Mouse (Mus musculus): ENCODE results near the gene Nmur2.

Gene Nmur2

DNA sequence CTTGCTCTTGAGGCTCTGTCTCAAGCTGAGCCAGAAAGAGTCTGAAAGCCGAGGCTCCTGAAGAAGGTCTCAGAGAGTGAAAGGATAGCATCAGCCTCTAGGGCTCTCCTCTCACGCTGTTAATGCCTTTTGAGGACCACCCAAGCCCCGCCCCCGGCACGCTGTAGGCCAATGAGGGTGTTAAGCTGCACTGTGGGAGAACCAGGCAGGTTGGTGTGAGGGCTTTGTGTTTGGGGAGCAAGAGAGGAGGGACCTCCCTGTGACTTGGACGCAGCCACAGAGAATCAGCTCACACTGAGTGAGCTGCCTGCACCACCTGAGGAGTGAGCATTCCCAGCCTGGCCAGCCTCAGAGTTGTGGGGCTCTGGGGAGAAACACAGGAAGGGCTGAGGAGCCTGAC is at the start of gene Nmur2:
Gene Nmur2 (minus strand): TSS at position 94 of the 400 bp plus-strand sequence.
- DNase-seq (ENCODE audit: low read depth, low spot score), result peak; percentile 43

DNA sequence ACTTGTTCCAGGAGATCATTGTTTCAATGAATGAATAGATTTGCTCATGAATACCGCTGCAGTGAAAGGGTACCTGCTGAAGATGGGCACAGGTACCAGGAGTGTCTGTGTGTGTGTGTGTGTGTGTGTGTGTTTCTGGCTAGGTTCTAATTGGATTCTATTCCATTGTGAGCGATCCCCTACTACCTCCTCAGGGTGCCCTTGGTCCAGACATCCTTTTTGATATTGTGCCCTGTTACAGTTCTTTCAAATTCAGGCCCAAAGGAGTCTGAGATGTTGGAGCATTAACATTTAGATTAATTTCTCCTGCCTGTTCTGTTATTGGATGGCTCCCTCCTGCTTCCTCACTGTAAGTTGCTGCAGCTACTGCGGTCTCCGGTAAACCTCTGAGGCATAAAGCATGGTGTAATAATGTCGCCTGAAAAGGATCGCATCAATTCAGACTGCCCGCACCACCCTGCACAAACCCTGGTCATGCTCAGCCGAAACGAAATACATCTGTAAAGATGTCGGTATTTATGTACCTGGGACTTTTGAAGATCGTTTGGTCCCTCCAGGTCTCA is 48.4 kb upstream of the Nmur2 start:
- no peak for DNase-seq (ENCODE audit: low read depth, low spot score)

DNA sequence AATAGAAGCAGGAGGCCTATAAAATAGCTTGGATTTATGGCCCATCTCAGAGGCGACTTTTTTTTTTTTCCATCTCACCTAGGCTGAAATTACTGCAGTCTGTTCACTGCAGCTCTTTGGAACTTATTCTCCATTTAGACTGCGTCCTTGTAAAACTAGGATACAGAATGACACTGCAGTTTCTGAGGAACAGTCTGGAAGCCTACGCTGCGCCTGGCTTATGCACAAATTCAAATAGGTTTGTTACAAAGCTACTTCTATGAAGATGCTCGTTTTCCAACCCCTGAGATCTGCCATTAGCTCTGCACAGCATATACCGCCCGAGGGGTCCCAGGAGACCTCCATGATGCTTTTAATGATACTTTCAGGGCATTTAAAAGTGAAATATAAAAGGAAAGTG is 31.3 kb upstream of the Nmur2 start:
- no peak for DNase-seq (ENCODE audit: low read depth, low spot score)

DNA sequence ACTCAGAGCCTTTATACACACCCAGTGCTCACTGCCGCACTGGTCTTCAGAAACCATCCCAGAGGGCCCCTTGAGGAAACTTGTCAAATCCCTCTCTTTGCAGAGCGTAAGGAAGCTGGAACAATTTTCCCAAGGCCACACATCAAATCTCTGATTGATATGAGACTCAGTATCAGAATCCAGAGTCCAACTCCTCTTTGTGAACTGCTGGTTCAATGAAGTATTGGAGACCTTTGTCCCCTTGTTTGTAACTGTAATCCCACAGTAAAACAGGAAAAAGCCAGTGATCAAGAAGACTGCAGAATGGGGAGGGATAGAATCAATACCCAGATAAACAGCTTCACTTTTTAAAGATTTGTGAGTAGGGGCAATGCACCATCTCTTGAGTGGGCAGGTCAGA is 28.8 kb upstream of the Nmur2 start:
- no peak for DNase-seq (ENCODE audit: low read depth, low spot score)

DNA sequence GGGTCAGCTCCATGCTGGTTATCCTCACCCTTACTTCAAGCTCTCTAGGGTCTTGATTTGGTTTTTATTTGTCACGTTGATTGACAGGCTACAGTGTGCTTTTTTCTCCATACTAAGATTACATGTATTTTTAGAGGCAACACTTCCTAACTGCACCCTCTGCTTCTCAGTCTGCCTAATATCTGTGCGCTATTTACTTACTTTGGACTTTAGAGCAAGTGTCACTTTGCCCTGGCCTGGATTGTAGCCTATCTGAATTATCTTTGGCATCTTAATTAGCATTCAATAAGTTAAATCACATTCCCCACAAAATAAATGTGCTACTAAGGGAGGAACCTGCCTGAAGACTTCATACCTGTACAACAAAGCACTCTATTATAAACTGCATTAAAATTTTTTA is 24.3 kb upstream of the Nmur2 start:
- no peak for DNase-seq (ENCODE audit: low read depth, low spot score)

DNA sequence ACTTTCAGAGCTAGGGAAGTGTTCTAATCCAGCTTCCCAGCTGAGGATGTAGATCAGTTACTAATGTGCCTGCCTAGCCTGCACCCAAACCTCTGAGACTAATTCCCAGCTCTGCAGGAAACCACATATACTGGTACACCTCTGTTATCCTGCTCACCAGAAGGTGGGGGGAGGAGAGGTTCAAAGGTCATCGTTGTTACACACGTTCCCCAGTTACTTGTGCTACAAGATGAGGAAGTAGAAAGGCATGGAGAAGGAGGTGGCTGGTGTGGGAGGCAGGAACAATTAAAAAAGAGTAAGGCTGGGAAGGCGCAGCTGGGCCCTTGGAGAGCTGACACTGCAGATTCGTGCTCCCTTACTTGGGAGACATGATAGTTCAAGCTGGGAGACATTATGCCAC is 23.8 kb upstream of the Nmur2 start:
- no peak for DNase-seq (ENCODE audit: low read depth, low spot score)

DNA sequence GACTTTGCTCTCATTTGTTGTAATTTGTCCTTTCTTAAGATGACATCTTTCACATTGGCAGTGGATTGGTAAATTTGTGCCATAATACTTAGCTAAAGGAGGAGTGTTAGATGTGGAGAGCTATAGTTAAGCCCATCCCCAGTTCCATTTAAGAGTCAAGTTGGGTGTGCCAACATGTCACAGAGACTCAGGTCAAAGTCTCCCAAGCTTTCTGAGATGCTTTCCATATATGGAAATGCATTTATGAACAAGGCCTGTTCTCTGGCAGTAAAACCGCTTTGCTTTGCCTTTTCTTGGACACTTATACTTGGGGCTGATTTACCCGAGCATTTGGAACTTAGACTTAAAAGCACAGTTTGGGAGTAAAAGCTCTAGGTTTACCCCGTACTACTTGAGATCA is 18.4 kb upstream of the Nmur2 start:
- DNase-seq (ENCODE audit: low read depth, low spot score), result no peak

DNA sequence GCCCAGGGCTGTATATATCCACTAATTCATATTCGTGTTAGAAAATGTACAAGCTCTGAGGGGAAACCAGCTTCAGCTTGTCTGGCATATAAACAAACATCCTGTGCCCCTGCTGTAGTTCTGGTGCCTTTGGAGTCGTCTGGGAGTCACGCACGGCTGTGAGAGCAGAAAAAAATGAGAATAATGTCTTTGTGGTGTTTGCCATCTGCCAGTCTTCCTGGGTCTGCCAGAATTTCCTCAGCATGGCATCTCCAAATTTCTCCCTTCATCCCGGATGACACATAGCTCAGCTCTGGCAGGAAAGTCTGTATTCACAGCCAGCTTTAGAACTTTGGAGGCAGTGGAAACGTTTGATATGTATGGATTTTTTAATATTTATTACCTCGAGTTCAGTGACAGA is 13.6 kb upstream of the Nmur2 start:
- no peak for DNase-seq (ENCODE audit: low read depth, low spot score)

DNA sequence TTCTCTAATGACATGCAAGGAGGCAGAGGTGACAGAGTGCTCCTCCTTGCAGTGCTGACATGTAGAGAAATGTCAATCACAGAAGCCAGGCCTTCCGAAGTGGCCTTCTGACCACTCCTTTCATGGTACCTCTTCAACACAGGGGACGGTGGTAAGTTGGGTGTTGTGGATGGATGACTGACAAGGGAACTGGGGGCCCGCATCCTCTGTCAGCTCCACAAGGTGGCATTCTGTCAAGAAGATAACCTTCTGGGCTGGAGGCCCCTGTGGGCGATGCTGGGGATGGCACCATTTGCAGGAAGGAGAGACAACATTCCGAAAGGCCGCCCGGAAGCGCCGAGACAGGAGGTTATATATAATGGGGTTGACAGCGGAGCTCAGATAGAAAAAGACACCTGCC is 14.0 kb downstream of the Nmur2 start:
- no peak for DNase-seq (ENCODE audit: low read depth, low spot score)

DNA sequence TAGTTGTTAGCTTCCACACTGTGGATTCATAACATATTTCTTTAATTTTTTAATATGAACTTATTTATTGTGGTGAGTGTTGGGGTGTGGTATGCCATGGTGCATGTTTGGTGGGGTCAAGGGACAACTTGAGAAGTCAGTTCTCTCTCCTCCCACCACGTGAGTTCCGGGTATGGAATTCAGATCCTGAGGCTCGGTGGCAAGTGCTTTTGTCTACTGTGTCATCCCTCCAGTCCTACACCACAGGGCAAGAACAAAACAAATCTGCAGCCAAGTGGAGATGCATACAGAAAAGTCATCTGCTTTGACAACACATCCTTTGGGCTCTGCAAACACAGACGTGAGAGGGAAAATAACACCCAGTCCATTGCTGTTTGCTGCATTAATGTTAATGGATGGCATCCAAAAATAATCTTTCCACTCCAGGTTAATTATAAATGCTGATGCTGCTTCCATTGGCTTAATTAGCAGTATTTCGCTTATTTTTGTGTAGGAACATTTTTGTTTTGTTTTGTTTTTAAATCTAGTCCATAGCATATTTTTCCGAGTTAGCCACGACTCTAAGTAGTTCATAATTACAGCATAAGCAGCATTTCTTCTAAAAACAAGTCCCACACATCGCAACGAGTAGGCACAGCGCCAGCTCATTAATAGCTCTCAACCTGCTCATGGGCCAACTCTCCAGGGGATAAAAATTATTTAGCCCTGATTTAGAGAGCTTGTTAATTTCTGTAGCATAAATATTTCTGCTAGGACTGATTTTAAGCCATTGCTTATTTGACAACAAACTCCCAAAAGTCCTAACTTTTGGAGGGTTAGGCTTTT is 14.9 kb downstream of the Nmur2 start:
- no peak for DNase-seq (ENCODE audit: low read depth, low spot score)

DNA sequence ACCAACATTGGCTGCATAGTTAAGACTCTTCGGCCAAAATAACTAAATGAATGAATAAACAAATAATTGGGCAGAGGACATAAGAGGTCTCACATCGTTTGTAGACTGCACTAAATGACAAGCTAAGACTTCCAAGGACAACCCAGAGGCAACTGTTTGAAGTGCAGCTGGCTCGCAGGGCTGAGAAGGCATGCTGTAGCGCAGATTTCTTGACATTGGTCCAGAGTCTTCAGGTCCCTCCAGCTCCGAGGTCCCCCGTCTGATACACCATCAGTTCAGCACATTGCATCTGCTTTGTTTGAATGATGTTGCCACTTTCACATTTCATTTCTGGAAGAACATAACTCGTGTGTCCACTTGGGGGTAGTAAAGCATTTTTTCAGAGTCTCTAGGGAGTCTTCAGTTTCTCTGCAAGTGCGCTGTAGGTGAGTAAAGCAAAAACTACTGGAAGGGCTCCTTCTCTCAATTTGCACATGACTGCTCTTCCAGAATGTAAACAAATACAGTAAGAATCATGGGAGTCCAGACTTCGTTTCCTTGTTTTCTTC is 27.2 kb downstream of the Nmur2 start:
- DNase-seq (ENCODE audit: low read depth, low spot score), result no peak

DNA sequence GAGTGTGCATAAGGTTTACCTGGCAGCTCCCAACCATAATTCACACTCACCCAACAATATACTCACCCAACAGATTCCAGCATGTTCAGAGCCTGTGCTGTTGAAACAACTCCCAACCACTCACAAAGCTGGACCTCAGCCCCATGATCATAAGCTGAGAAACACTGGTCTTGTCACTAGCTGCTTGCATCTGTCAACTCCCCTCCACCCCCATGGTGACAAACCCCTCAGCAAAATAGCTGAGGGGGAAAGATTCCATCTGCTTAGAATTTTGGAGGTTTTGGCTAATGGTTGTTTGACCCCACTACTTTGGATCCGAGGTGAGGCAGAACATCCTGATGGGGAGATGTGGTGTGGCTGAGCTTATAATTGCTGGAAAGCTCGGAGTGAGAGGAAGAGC is 28.4 kb downstream of the Nmur2 start:
- DNase-seq (ENCODE audit: low read depth, low spot score), result no peak

DNA sequence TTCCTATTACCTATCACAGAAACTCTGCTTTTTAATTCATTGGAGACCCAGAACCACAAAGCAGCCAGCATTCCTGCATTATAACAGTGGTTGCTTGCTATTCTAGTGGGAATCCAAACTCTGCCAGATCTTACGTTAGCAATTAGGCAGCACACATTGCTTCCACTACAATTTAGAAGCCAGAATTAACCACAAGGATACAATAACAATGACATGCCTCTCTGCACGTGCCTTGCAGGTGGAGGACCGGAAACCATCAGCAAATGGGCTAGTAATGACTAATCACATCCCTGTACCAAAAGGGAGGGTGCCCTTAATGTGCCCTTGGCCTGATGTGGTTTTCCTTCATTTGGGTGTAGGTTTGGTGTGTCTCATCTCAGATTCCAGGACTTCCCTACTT is 32.5 kb downstream of the Nmur2 start:
- no peak for DNase-seq (ENCODE audit: low read depth, low spot score)

DNA sequence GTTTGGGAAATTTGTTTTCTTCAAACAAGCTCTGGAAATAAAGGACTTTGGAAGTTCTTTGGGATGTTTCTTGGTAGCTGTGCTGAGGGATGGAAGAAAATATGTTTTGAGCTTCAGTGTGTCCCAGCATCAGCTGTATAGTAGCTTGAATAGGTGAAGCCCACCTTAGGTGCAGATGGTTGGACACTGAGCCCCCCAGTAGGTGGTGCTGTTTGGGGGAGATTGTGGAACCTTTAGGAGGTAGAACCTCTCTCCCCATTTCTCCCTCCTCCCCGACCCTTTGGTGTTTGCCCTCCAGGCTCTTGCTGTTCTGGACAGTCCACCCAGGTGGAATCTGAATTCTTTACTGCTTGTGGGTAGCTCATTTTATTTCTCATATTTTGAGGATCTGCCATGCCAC is 48.0 kb downstream of the Nmur2 start:
- no peak for DNase-seq (ENCODE audit: low read depth, low spot score)

DNA sequence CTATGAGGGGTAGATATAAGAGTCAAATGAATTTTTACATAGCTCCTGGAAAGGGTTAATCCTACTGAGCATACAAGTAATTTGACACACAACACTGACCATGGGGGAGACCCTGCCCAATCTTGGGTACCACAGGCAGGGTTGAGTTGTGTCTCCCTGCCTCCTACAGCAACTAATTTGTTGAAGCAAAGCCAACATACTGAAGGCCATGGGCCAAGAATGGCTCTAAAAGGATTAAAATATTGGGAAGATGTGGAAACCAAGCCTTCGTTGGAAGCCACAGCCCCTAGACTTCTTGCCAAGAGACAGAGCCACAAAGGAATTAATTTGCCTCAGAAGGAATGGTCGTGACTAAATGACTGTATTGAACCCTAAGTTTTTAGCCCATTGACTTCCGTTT is 48.7 kb downstream of the Nmur2 start:
- no peak for DNase-seq (ENCODE audit: low read depth, low spot score)

DNA sequence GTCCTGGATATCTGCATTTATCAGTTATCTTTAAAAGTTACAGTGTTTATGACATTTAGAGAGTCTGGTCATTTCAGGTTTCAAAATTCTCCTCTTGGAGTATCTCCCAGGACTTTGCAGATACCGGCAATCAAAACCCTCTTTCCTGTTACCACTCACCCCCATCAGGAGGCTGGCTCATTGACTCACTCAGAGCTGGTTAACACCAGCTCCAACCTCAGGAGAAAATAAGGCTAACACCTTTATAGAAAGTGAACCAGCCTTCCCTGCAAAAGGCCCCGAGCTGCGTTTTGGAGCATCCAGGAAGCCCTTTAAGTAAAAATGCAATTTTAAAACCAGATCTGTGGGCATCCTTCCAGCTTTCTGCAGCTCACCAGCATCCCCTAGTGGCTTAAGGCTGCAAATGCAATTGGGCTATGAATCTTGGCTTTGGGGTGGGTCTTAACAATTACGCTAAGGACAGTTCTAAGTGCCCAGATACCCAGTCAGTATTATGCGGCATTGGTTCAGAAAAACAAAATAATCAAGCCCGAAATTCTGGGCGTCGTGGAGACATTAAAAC is 49.2 kb downstream of the Nmur2 start:
- peak; percentile 73 for DNase-seq (ENCODE audit: low read depth, low spot score)

DNA sequence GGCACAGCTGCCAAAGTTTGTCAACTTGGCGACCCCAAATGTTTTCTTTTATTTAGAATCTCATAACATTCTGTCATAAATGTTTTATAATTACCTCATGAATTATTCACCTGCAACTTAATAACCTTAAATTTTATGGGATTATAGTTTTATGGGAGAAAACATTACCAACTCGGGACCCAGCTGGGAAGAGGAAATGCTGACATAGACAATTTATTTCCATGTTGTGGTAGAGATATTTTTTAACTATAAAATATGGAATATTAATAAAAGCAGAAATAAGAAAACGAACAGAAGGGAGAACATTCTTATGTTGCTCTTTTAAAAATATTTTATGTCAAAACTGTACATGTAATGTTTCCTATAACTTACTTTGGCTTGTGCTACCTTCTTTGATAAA is 56.2 kb downstream of the Nmur2 start:
- DNase-seq (ENCODE audit: low read depth, low spot score), result no peak

DNA sequence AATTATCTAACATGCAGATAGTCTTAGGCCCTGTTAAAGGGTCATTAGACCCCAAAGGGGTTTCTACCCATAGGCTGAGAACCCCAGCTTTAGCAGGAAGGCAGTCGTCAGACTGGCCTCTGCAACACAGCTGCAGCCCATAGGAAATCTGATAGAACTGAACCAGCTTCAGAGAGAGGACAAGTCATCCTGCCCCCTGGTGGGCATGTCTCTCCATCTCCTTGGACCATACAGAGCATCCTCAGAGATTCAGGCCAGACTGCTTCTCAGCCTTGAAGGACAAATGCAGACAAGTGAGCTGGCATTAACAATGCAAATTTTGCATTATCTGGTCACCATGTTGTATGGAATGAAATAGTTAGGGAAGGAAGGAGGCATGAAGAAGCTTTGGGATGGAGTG is 59.2 kb downstream of the Nmur2 start:
- DNase-seq (ENCODE audit: low read depth, low spot score), result peak; percentile 34

DNA sequence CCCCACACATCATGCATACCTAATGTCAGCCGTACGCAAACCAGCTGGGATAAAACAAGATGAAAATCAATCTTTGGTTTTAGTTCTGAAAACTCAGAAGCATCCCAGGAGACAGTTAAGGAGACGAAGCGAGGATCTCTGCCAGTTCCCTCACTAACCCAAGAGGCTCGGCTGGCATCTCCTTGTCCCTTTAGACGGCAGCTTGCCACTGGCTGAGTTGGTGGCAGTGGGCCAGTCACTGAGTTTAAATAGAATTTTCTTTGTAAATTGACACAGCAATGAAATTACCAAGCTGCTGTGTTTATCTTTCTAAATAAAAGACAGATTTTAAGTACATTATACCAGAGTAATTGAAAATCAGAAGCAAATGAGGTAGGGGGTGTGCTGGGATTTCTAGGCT is 62.7 kb downstream of the Nmur2 start:
- no peak for DNase-seq (ENCODE audit: low read depth, low spot score)
